Comparison of ENCODE assay signal across 16 mouse cellular contexts in genomic region chr19:29126347-29127015, GRCm38 (mm10).
"Had no signal": no experiment of that assay in that cellular context is flagged by ENCODE, and none has a peak within 500 bp of the region (broad histone marks: within the 10 kb centered on the region; RNA-seq: fewer than 3 reads in every experiment).

No protein-coding gene starts in this region.

- H3K4me3 ChIP-seq: layer of hippocampus, adult 2 months; neural tube, embryonic 13.5 days; stomach, embryonic 15.5 days had no signal

- ATAC-seq: midbrain, embryonic 16.5 days had no signal

- H3K27me3 ChIP-seq: neural tube, embryonic 13.5 days; stomach, embryonic 15.5 days had no signal

- H3K27ac ChIP-seq: kidney, postnatal 0 days; layer of hippocampus, adult 2 months; neural tube, embryonic 13.5 days; stomach, embryonic 15.5 days had no signal

- H3K4me2 ChIP-seq: lung, embryonic 14.5 days; midbrain, embryonic 11.5 days; neural tube, embryonic 13.5 days; stomach, embryonic 15.5 days had no signal

- DNase-seq: kidney, adult 11 months; kidney, adult 9 months; kidney, postnatal 36 days; lung, embryonic 14.5 days; lung, postnatal 10 days; lung, postnatal 4 days; retina, postnatal 1 day; right cerebral cortex, postnatal 14 days; thymus, adult 2 months; thymus, postnatal 4 days had no signal

- H3K4me1 ChIP-seq: neural tube, embryonic 13.5 days; stomach, embryonic 15.5 days had no signal

- H3K9ac ChIP-seq: lung, embryonic 14.5 days; neural tube, embryonic 13.5 days; stomach, embryonic 15.5 days had no signal

- H3K9me3 ChIP-seq: neural tube, embryonic 13.5 days; stomach, embryonic 15.5 days had no signal
